Mouse (Mus musculus): ENCODE results near the gene Atmin.

DNA sequence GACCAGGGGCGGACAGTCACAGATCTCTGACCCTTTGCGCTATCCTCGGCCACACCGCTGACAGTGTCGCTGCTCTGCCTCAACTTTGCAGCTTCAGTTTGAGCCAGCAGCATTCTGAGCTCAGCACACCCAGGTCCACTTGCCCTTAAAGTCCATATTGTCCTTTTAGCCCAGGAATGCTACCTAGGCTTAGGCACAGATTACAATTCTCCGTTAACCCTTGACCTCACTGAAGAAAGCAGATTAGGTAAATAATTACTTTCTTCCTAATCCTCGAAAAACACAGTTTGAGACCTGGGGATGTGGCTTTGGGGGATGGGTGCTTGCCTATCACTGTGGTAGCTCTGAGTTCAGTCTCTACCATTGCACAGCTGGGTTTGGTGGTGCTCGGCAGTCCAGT lies 48.0 kb downstream of the Atmin start:
- no peak for TF ChIP-seq CTCF (IDR thresholded peaks at IDR 0.05; ENCODE audit: low read depth)
- TF ChIP-seq EP300 (IDR thresholded peaks at IDR 0.05; ENCODE audit: low read depth): no peak

All from liver, embryonic 14.5 days (tissue).